In the genomic region with DNA sequence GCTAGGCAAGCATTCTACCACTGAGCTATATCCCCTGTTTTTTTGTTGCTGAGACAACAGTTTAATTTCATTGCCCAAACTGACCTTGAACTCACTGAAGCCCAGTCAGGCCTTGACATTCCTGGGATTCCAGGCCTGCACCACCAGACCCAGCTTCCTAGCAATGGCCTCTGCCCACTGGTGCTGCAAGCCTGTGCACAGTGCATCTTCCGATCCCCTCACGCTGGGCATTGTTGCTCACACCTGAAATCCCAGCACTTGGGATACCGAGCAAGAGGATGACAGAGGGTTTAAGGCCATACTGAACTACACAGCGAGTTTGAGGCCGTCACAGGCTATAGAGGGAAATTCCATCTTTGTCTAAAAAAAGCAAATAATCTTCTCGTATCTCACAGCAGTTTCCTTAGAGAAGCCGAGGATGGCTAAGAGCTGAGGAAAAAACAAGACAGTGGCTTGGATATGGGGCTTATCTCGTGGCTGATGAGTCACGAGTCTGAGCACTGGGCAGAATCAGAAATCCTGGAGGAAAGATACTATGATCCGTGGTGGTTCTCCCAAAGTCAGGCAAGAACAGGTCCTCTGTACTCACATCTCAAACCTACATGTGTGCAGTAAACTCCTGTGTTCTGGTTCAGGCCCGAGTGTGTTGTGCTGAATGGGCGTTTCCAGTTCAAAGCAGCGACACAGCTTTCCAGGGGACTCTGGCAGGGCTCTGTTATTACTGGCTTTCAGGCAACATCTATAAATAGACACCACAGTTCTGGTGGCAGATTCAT, we compare ENCODE assay signal across 8 mouse cellular contexts. TPM values are rescaled to one million over a fixed set of nuclear protein-coding genes. Genes with fewer than 3 reads are reported as not detected.
DNase-seq lines count a peak whose midpoint lies in the region; ATAC-seq lines count a peak whose summit lies in the region.

No protein-coding gene starts in this region.

- intact Hi-C loops in left cerebral cortex, postnatal 4 days (cut with DNase I), result no loop called here

- no peak overlapping the region for H3K4me2 ChIP-seq in embryonic facial prominence, embryonic 14.5 days (ENCODE audit: low read depth, low read length)
- H3K4me2 ChIP-seq in intestine, embryonic 16.5 days (ENCODE audit: low read depth, low read length), result no peak overlapping the region
- H3K4me2 ChIP-seq in liver, embryonic 12.5 days, result no peak overlapping the region

- ATAC-seq in embryonic facial prominence, embryonic 14.5 days (ENCODE audit: low read depth), result no peak; the same call in 1 of the 2 replicates
- ATAC-seq in intestine, embryonic 16.5 days, result 0 out of 2 replicates have a peak, but pooled peaks have one; percentile 32
- peak; percentile 52; the same call in 1 of the 2 replicates for ATAC-seq in liver, embryonic 12.5 days

- H3K9ac ChIP-seq in embryonic facial prominence, embryonic 14.5 days (ENCODE audit: low read depth, low read length), result no peak overlapping the region
- no peak overlapping the region for H3K9ac ChIP-seq in intestine, embryonic 16.5 days (ENCODE audit: low read depth, low read length)
- no peak overlapping the region for H3K9ac ChIP-seq in liver, embryonic 12.5 days

- 65% methylated on average over 13 of the region's 13 CpGs for WGBS in embryonic facial prominence, embryonic 14.5 days
- WGBS in intestine, embryonic 16.5 days, result 44% methylated on average over 13 of the region's 13 CpGs
- WGBS in liver, embryonic 12.5 days (ENCODE audit: insufficient replicate concordance), result 33% methylated on average over 13 of the region's 13 CpGs

- no peaks in the 10 kb centered on the region for H3K36me3 ChIP-seq in embryonic facial prominence, embryonic 14.5 days (ENCODE audit: control insufficient read depth, insufficient read depth, low read length)
- H3K36me3 ChIP-seq in intestine, embryonic 16.5 days (ENCODE audit: control insufficient read depth, insufficient read depth, low read length), result no peaks in the 10 kb centered on the region
- H3K36me3 ChIP-seq in liver, embryonic 12.5 days, result no peaks in the 10 kb centered on the region

- H3K9me3 ChIP-seq in embryonic facial prominence, embryonic 14.5 days (ENCODE audit: control insufficient read depth, low read length), result no peaks in the 10 kb centered on the region
- H3K9me3 ChIP-seq in intestine, embryonic 16.5 days (ENCODE audit: control insufficient read depth, low read length), result no peaks in the 10 kb centered on the region
- no peaks in the 10 kb centered on the region for H3K9me3 ChIP-seq in liver, embryonic 12.5 days (replicated peaks)

- no peak overlapping the region for H3K4me3 ChIP-seq in embryonic facial prominence, embryonic 14.5 days (ENCODE audit: low read depth, low read length)
- no peak overlapping the region for H3K4me3 ChIP-seq in intestine, embryonic 16.5 days (ENCODE audit: low read length)
- H3K4me3 ChIP-seq in liver, embryonic 12.5 days, result no peak overlapping the region

- no peaks in the 10 kb centered on the region for H3K27me3 ChIP-seq in embryonic facial prominence, embryonic 14.5 days (replicated peaks; ENCODE audit: control insufficient read depth, insufficient read depth, low read length)
- H3K27me3 ChIP-seq in intestine, embryonic 16.5 days (replicated peaks; ENCODE audit: control insufficient read depth, insufficient read depth, low read length), result no peaks in the 10 kb centered on the region
- H3K27me3 ChIP-seq in liver, embryonic 12.5 days (replicated peaks), result no peaks in the 10 kb centered on the region

- peak; percentile 37 for DNase-seq in left cerebral cortex, adult 11 months (ENCODE audit: low spot score)
- DNase-seq in left cerebral cortex, postnatal 4 days, result no peak
- peak; percentile 66 for DNase-seq in ZHBTc4 (ENCODE audit: low read depth, low spot score)
- peak; percentile 68 for DNase-seq in embryonic facial prominence, embryonic 14.5 days (ENCODE audit: low spot score)
- DNase-seq in urinary bladder, postnatal 36 days (ENCODE audit: low spot score in 2 of 2), result no peak
- DNase-seq in thymus, adult 18-20 months, result no peak

- peaks cover 11% of the 10 kb centered on the region for H3K4me1 ChIP-seq in embryonic facial prominence, embryonic 14.5 days (ENCODE audit: control insufficient read depth, insufficient read depth, low read length)
- peaks cover 11% of the 10 kb centered on the region for H3K4me1 ChIP-seq in intestine, embryonic 16.5 days (ENCODE audit: control insufficient read depth, insufficient read depth, low read length)
- H3K4me1 ChIP-seq in liver, embryonic 12.5 days, result peaks cover 10% of the 10 kb centered on the region

- H3K27ac ChIP-seq in embryonic facial prominence, embryonic 14.5 days (replicated peaks; ENCODE audit: low read depth, low read length), result 0 out of 2 replicates have a peak overlapping the region, but pooled peaks have one; percentile 25
- H3K27ac ChIP-seq in intestine, embryonic 16.5 days (ENCODE audit: low read length), result no peak overlapping the region; the same call in 1 of the 2 replicates
- H3K27ac ChIP-seq in liver, embryonic 12.5 days, result no peak overlapping the region

RNA-seq across cellular contexts. Expression of a gene that starts 14.5 kb away (rescaled TPM):
- total RNA-seq in left cerebral cortex, postnatal 4 days (2021), result 10 to 100 TPM; 12.5 to 13.7 TPM
- polyA plus RNA-seq in embryonic facial prominence, embryonic 14.5 days (2014; fragmentation: Nextera tagmentation; extraction: Ambion mirVana), result 3.8 and 4.1 TPM in 2 replicates
- polyA plus RNA-seq in intestine, embryonic 16.5 days (2015; fragmentation: Nextera tagmentation; extraction: Ambion mirVana), result 3.2 and 4.4 TPM in 2 replicates
- polyA plus RNA-seq in liver, embryonic 12.5 days (2016; fragmentation: Nextera tagmentation; extraction: Ambion mirVana), result 2.2 and 2.4 TPM in 2 replicates

Comparison
In these comparisons a context has a peak if more than half of its experiments do, and no peak if none do; other contexts are left out.
1. DNase-seq: peak in left cerebral cortex, adult 11 months (single experiment), ZHBTc4 (single experiment) and embryonic facial prominence, embryonic 14.5 days (single experiment); none in left cerebral cortex, postnatal 4 days (single experiment), urinary bladder, postnatal 36 days (0 of 2) and thymus, adult 18-20 months (0 of 2).